Mouse (Mus musculus) cerebellum, adult 2 months (tissue): ENCODE results near the gene Bckdhb. TPM values are rescaled to one million over a fixed set of nuclear protein-coding genes. Genes with fewer than 3 reads are reported as not detected.
"Not testable (repeated sequence)": the region's sequence is repeated elsewhere in the genome, so short reads cannot be mapped to it uniquely, and the experiment has no call there.

Experiments
- DNase-seq, 2 experiments: peaks; one replicate each; pipeline ENCODE4 v3.0.0; 2021
- H3K27ac ChIP-seq: fragments of 200-500 bp; 2 replicates; pipeline ENCODE4 v1.5.1; 2012; ENCODE audit warnings: low read length, control low read depth, inconsistent platforms; ENCODE audit not compliant: insufficient read depth
- H3K27me3 ChIP-seq: fragments of 200-500 bp; 2 replicates; pipeline ENCODE4 v1.6.1; 2012; ENCODE audit warnings: inconsistent platforms, mild to moderate bottlenecking, low read length, moderate library complexity; ENCODE audit not compliant: control insufficient read depth, insufficient read depth
- H3K4me1 ChIP-seq: fragments of 200-500 bp; 2 replicates; pipeline ENCODE4 v1.6.1; 2011; ENCODE audit warnings: low read length; ENCODE audit not compliant: control insufficient read depth, insufficient read depth
- H3K4me3 ChIP-seq: fragments of 200-500 bp; replicated peaks from 2 replicates; pipeline ENCODE3; 2011; ENCODE audit warnings: mild to moderate bottlenecking, low read depth, low read length, control low read depth; ENCODE audit not compliant: insufficient read depth
- CTCF ChIP-seq: fragments of 200-500 bp; IDR thresholded peaks from 2 replicates; pipeline ENCODE4 v1.5.1; 2011; ENCODE audit warnings: low read depth, mild to moderate bottlenecking, control low read depth, low read length, moderate library complexity, borderline replicate concordance; ENCODE audit not compliant: insufficient read depth
- POLR2A ChIP-seq: fragments of 200-500 bp; IDR thresholded peaks from 2 replicates; pipeline ENCODE4 v1.6.1; 2011; ENCODE audit warnings: low read length, control low read depth, borderline replicate concordance; ENCODE audit not compliant: insufficient read depth
- WGBS: fragments of 180-500 bp; shearing (Covaris S2); methylation state at CpG from one replicate; pipeline ENCODE4 v1.1.7; 2018; 5-methylcytosine and 5-hydroxymethylcytosine counted together
- polyA plus RNA-seq: library from polyadenylated mRNA; depleted of rRNA; stranded (reverse); fragments of >200 nt; gene quantifications from 2 replicates; pipeline ENCODE4 v1.2.3, GENCODE M21; 2012

The Bckdhb gene
- polyA plus RNA-seq, 1 experiment = 60.3 TPM

DNA sequence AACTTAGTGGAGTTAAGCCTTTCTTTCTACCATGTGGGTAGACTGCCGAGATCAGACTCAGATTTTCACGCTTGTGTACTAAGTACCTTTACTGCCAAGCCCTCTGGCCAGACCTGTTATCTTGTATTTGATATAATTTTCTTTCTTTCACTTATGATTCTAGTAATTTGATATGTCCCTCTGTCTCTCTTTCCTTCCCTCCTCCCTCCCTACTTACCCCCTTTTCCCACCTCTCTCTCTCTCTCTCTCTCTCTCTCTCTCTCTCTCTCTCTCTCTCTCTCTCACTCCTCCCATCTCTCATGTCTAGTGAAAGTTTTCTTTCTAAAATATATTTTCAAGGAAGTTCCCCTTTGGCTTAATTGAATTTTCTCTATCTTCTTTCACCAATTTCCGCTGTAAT, 17.9 kb upstream of the Bckdhb start:
- no peaks in the 10 kb centered on the region for H3K27me3 ChIP-seq
- H3K27ac ChIP-seq = no peak overlapping the region
- H3K4me3 ChIP-seq = no peak overlapping the region
- no peak for DNase-seq
- H3K4me1 ChIP-seq = no peaks in the 10 kb centered on the region
- no peak for TF ChIP-seq POLR2A
- no peak for TF ChIP-seq CTCF
- WGBS = 75% methylated on average over 3 of the region's 3 CpGs

DNA sequence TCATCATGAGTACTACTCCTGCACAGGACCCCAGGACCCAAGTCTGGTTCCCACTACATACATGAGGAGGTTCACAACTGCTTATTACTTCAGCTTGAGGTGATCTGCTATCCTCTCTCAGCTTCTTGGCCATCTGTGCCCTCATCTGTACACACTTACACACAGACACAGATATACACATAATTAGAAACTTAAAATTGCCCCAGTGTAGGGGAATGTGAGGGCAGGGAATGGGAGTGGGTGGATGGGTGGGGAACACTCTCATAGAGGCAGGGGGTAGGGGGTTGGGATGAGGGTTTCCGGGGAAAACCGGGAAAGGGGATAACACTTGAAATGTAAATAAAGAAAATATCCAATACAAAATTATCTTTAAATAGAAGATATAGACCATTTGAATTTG, 15.1 kb upstream of the Bckdhb start:
- Histone ChIP-seq H3K4me1 (no peaks in the 10 kb centered on the region), H3K27ac (no peak overlapping the region), H3K4me3 (no peak overlapping the region), H3K27me3 (no peaks in the 10 kb centered on the region)
- no peak for TF ChIP-seq CTCF
- TF ChIP-seq POLR2A = no peak
- no peak for DNase-seq
- 95% methylated on average over 2 of the region's 2 CpGs for WGBS

DNA sequence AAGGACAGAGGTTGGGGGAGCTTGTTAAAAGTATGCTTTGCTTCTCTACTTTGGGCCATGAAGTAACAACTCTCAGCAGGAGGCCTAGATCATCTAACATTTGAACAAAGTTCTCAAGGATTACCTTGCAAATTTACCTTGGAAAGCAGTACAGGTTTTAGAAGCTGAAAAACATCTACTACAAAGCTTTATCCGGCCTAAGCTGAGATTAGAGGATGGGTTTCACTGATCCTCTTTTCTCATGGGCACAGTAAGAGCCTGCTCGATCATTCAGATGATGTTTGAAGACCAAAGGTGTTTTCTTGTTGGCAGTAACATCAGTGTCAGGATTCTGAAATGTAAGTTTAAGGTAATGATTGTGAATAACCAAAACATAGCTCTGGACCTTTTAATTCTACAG, 14.0 kb upstream of the Bckdhb start:
- Histone ChIP-seq H3K27me3 (no peaks in the 10 kb centered on the region), H3K27ac (no peak overlapping the region), H3K4me1 (no peaks in the 10 kb centered on the region), H3K4me3 (no peak overlapping the region)
- TF ChIP-seq CTCF (no peak), POLR2A (no peak)
- WGBS = 88% methylated on average over 2 of the region's 2 CpGs
- no peak for DNase-seq

DNA sequence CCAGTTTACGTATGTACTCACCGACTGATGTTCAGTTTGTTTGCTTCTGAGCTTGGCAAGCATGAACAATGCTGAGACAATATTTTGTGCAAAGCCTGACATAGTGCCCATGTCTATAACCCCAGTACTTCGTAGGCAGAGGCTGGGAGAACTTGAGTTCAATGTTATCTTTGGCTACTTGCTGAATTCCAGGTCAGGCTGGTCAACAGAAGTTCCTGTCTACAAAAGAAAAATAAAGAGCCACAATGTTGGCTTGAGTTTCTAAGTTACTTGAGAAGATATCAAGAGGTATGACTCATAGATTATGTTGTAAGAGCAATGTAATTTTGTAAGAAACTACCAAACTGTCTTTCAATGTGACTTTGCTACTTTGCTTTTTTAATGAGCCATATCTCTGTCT, 2.9 kb upstream of the Bckdhb start:
- Histone ChIP-seq H3K4me3 (no peak overlapping the region), H3K4me1 (no peaks in the 10 kb centered on the region; the same call in 1 of the 2 replicates), H3K27me3 (no peaks in the 10 kb centered on the region), H3K27ac (no peak overlapping the region)
- WGBS = 75% methylated on average over 3 of the region's 3 CpGs
- no peak for DNase-seq
- TF ChIP-seq CTCF = no peak
- no peak for TF ChIP-seq POLR2A

DNA sequence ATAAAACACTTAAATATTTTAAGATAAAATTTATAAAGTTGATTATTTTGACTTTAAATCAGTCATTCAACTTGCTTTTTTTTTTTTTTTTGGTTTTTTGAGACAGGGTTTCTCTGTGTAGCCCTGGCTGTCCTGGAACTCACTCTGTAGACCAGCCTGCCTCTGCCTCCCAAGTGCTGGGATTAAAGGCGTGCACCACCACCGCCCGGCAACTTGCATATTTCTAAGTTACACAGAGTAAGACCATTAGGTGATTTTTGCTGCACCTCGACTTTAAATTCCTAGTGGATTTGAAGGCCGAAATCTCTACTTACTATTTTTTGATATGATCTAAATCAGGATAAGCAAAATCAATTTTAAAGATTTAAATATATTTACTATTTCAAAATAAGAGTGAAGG, 589 bp upstream of the Bckdhb start:
- no peak for TF ChIP-seq CTCF
- no peak for TF ChIP-seq POLR2A
- Histone ChIP-seq H3K4me1 (no peaks in the 10 kb centered on the region; the same call in 1 of the 2 replicates), H3K4me3 (peak overlapping the region; percentile 96), H3K27ac (no peak overlapping the region), H3K27me3 (no peaks in the 10 kb centered on the region)
- WGBS = 80% methylated on average over 5 of the region's 5 CpGs
- peak in 1 of 2 experiments; percentile 11 for DNase-seq

DNA sequence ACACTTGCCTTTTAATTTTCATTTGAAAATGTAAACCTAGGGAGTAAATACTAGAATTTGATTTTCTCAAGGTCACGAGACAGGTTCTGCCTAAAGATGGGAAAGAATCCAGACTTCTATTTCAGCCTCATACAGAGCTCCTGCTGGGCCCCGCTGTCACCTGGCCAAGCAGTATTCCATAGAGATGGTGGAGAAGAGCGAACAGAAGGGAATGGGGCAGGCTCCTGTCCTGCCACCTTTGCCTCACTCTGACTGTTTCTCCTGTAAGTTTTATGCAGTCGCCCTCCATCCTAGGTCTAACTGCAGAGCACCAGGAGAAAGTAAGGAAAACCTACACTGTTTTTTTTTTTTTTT, 720 bp downstream of the Bckdhb start:
- DNase-seq = peak; percentile 58 to 68
- H3K4me3 ChIP-seq = peak overlapping the region; percentile 96
- 21% methylated on average over 4 of the region's 4 CpGs for WGBS
- TF ChIP-seq CTCF (no peak), POLR2A (no peak)
- H3K27ac ChIP-seq = no peak overlapping the region
- no peaks in the 10 kb centered on the region; the same call in 1 of the 2 replicates for H3K4me1 ChIP-seq
- H3K27me3 ChIP-seq = no peaks in the 10 kb centered on the region

DNA sequence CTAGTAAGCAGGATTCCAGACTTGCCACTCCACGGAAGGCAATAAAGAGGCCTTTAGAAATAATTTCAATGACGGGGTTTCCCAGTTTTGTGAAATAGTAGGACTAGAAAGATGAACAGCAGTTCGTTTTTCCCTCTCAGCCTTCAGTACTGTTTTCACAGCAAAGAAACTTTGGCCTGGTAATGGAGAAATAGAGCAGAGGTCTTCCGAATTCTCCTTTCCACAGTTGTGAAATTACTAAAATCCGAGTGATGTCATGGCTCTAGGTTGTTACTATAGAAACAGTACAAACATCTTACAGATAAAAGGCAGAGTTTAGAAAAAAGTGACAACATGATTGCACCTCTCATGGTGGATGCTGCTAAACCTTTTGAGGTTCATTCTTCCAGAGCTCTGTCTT, 1.4 kb downstream of the Bckdhb start:
- H3K4me1 ChIP-seq = no peaks in the 10 kb centered on the region; the same call in 1 of the 2 replicates
- no peak for DNase-seq
- H3K4me3 ChIP-seq = no peak overlapping the region
- no peak for TF ChIP-seq POLR2A
- no peak overlapping the region for H3K27ac ChIP-seq
- 82% methylated on average over 5 of the region's 5 CpGs for WGBS
- no peaks in the 10 kb centered on the region for H3K27me3 ChIP-seq

DNA sequence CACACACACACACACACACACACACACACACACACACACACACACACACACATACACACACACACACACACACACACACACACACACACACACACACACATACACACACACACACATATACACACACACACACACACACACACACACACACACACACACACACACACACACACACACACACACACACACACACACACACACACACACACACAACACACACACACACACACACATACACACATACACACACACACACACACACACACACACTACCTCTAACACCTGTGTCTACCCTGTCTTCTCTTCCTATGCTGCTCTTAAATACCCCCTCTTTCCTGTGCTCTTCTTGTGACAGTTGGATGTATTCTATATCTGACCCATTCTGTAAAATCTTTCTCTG, 14.6 kb downstream of the Bckdhb start:
- not testable (repeated sequence) for DNase-seq

DNA sequence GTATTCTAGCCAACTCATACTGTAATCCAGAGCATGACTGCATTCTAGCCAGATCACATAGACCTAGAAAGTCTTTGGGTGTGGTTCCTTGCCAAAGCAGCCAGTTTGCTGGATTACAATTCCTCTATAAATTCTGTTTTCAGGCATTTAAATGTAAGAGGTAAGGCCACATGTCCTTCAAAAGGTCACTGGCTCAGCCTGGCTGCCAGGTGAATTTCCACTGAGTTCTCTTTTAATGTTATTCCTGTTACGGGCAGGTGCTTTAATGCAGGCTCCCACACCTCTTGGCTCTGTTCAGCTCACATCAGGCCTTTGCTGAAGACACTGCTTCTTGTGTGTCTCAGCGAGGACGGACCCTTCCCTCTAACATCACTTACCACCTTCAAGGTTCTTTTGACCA, 15.1 kb downstream of the Bckdhb start:
- TF ChIP-seq POLR2A (no peak), CTCF (no peak)
- Histone ChIP-seq H3K4me3 (no peak overlapping the region), H3K27ac (no peak overlapping the region), H3K4me1 (no peaks in the 10 kb centered on the region), H3K27me3 (no peaks in the 10 kb centered on the region)
- no peak for DNase-seq
- 95% methylated on average over 3 of the region's 3 CpGs for WGBS

More for the DNA sequence above, 14.6 kb downstream of the Bckdhb start:
- H3K4me1 ChIP-seq, H3K27ac ChIP-seq, H3K4me3 ChIP-seq, H3K27me3 ChIP-seq: not testable (repeated sequence)
